Mouse (Mus musculus) forebrain, embryonic 14.5 days (tissue): ENCODE measurements at regions not wholly inside any gene's neighbourhood (a gene's known extent, or its start where the extent isn't known, plus 50 kb on each side); places are given as distances from the start of the nearest gene placed in this dataset.

Source experiments
- ATAC-seq: fragments of 200-750 bp; cut with Nextera tagmentation; 2 replicates; pipeline ENCODE4 v1.8.0; 2017; ENCODE audit warnings: mild to moderate bottlenecking, moderate library complexity
- DNase-seq: peaks from one replicate; pipeline ENCODE4 v3.0.0-alpha.2; 2015; ENCODE audit warnings: low spot score
- H3K27ac ChIP-seq: fragments of 300-500 bp; sonication (generic); 2 replicates; pipeline ENCODE4 v1.5.1; 2014; ENCODE audit warnings: low read depth, mild to moderate bottlenecking, control low read depth, low read length, moderate library complexity
- H3K27me3 ChIP-seq: fragments of 300-500 bp; sonication (generic); replicated peaks from 2 replicates; pipeline ENCODE4 v1.6.1; 2014; ENCODE audit warnings: low read length, control low read depth, mixed read lengths; ENCODE audit not compliant: control insufficient read depth, insufficient read depth
- H3K36me3 ChIP-seq: fragments of 300-500 bp; sonication (generic); 2 replicates; pipeline ENCODE4 v1.6.1; 2014; ENCODE audit warnings: low read length, control low read depth; ENCODE audit not compliant: control insufficient read depth, insufficient read depth
- H3K4me1 ChIP-seq: fragments of 300-500 bp; sonication (generic); 2 replicates; pipeline ENCODE4 v1.6.1; 2014; ENCODE audit warnings: antibody characterized with exemption, low read length, control low read depth; ENCODE audit not compliant: control insufficient read depth, insufficient read depth
- H3K4me2 ChIP-seq: fragments of 300-500 bp; sonication (generic); 2 replicates; pipeline ENCODE4 v1.6.1; 2014; ENCODE audit warnings: mild to moderate bottlenecking, control low read depth, low read length
- H3K4me3 ChIP-seq: fragments of 300-500 bp; sonication (generic); 2 replicates; pipeline ENCODE4 v1.5.1; 2014; ENCODE audit warnings: low read depth, low read length, control low read depth
- H3K9ac ChIP-seq: fragments of 300-500 bp; sonication (generic); 2 replicates; pipeline ENCODE4 v1.6.1; 2014; ENCODE audit warnings: mild to moderate bottlenecking, low read length, control low read depth, moderate library complexity
- H3K9me3 ChIP-seq: fragments of 300-500 bp; sonication (generic); replicated peaks from 2 replicates; pipeline ENCODE4 v1.6.1; 2016; ENCODE audit warnings: low read length, control low read depth, mixed read lengths; ENCODE audit not compliant: control insufficient read depth
- WGBS: fragments of 180-500 bp; shearing (Covaris S2); extraction: QIAGEN DNeasy Blood & Tissue Kit; methylation state at CpG from one replicate; pipeline ENCODE4 v1.1.7; 2014; 5-methylcytosine and 5-hydroxymethylcytosine counted together

DNA sequence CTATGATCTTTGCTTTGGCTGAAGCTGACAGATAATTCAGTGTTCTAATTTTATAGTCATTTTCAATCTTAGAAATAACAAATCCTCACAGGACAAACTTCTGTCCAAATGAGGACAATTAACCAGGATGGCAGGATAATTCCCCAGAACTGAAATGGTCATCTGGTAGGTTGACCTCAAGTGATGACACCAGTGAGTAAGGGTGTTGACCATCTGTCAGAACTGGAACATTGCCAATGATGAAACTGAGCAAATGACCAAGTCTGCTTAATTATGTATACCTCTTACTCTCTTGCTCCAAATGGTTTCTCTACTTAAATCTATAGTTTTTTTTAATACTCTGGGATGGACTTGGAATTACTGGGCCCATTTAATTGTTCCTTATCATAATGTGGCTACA lies 1336.9 kb upstream of the Tenm3 start:
- H3K36me3 ChIP-seq, result no peaks in the 10 kb centered on the region
- no peak overlapping the region for H3K27ac ChIP-seq
- H3K9ac ChIP-seq, result no peak overlapping the region
- H3K4me1 ChIP-seq, result no peaks in the 10 kb centered on the region
- no peaks in the 10 kb centered on the region for H3K9me3 ChIP-seq
- no peaks in the 10 kb centered on the region for H3K27me3 ChIP-seq
- no peak overlapping the region for H3K4me2 ChIP-seq
- ATAC-seq (no peak), DNase-seq (no peak)
- no peak overlapping the region for H3K4me3 ChIP-seq

- H3K9ac ChIP-seq, result no peak overlapping the region
- H3K36me3 ChIP-seq, result no peaks in the 10 kb centered on the region
- WGBS, result 73% methylated on average over 2 of the region's 2 CpGs
- no peak overlapping the region for H3K27ac ChIP-seq
- ATAC-seq (0 out of 2 replicates have a peak, but pooled peaks have one; percentile 54), DNase-seq (peak; percentile 31)
- no peaks in the 10 kb centered on the region for H3K9me3 ChIP-seq
- H3K27me3 ChIP-seq, result no peaks in the 10 kb centered on the region
- H3K4me3 ChIP-seq, result no peak overlapping the region
- no peak overlapping the region for H3K4me2 ChIP-seq
- H3K4me1 ChIP-seq, result no peaks in the 10 kb centered on the region
Measured at GRCm38 (mm10) chr8:50164773-50165454, 1321.2 kb upstream of the Tenm3 start.

DNA sequence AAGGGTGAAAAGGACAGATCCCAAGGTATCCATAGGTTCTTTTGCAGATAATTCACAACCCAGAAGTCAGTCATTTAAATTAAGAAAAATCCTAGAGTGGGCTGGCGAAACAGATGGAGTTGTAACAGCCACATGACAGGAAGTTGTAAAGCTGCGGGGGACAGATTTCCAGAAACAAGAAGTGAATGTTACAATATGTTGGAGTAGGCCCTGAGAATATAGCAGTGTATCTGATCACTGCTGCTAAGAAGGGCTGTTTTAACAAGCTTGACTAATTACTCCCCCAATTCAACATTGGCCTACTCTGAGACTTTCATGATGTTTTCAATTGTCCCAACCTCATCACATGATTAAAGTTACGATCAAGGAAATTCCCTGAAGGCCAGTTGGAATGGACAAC lies 1317.3 kb upstream of the Tenm3 start:
- no peak overlapping the region for H3K4me2 ChIP-seq
- H3K4me3 ChIP-seq, result no peak overlapping the region
- 86% methylated on average over 3 of the region's 3 CpGs for WGBS
- H3K4me1 ChIP-seq, result no peaks in the 10 kb centered on the region
- no peaks in the 10 kb centered on the region for H3K27me3 ChIP-seq
- no peaks in the 10 kb centered on the region for H3K9me3 ChIP-seq
- DNase-seq (no peak), ATAC-seq (no peak)
- no peaks in the 10 kb centered on the region for H3K36me3 ChIP-seq
- H3K27ac ChIP-seq, result no peak overlapping the region
- no peak overlapping the region for H3K9ac ChIP-seq

GRCm38 (mm10) chr8:50160326-50160725 lies 1316.6 kb upstream of the Tenm3 start:
- Histone ChIP-seq H3K4me1 (no peaks in the 10 kb centered on the region), H3K9me3 (no peaks in the 10 kb centered on the region), H3K36me3 (no peaks in the 10 kb centered on the region), H3K27me3 (no peaks in the 10 kb centered on the region), H3K4me2 (no peak overlapping the region), H3K4me3 (no peak overlapping the region), H3K27ac (no peak overlapping the region), H3K9ac (no peak overlapping the region)
- ATAC-seq, result peak; percentile 42; the same call in 1 of the 2 replicates
- DNase-seq, result peak; percentile 25
- 66% methylated on average over 5 of the region's 5 CpGs for WGBS

DNA sequence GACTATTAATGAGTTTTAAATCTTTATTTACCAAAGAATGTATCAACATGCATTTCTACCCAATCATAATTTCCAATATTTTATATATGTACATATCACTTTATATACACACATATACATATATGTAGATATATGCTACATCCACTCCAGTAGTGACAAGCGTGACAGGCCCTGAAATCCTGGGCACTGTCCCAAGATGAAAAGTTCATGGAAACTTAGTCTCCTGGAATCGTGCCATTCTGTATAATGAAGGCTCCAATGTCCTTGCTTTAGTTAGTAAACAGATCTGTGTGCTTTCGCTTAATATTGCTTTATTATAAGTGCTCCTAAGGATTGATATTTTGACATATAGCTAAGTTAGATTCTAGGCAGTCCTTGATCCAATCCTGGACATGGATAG lies 1296.1 kb upstream of the Tenm3 start:
- no peak for ATAC-seq
- H3K27me3 ChIP-seq, result no peaks in the 10 kb centered on the region

DNA sequence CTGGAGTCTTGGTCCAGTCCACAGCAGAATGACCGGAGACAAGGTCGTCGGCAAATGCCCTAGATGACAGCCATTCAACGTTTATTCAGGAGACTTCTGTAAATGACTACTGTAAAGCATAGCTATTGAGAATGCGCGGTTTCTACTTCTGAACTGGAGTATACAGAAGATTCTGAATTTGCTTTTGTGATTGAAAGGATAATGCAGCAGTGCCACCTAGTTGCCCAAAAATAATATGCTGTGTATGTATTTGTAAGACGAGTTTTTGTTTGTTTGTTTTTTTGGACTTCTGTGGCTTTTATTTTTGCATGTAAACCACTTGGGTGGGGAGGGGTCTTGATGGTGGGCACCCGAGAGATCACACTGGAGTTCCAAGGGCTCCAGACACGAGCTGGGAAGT lies 1276.3 kb upstream of the Tenm3 start:
- Histone ChIP-seq H3K36me3 (no peaks in the 10 kb centered on the region), H3K4me3 (no peak overlapping the region), H3K27me3 (no peaks in the 10 kb centered on the region), H3K4me1 (no peaks in the 10 kb centered on the region), H3K27ac (no peak overlapping the region), H3K9me3 (no peaks in the 10 kb centered on the region), H3K9ac (no peak overlapping the region), H3K4me2 (no peak overlapping the region)
- 85% methylated on average over 9 of the region's 9 CpGs for WGBS
- ATAC-seq, result no peak
- DNase-seq, result peak; percentile 37

More for the DNA sequence above, 1296.1 kb upstream of the Tenm3 start:
- no peak for DNase-seq
- no peaks in the 10 kb centered on the region for H3K4me1 ChIP-seq
- H3K4me3 ChIP-seq, result no peak overlapping the region
- no peak overlapping the region for H3K27ac ChIP-seq
- 82% methylated on average over 3 of the region's 3 CpGs for WGBS
- H3K9ac ChIP-seq, result no peak overlapping the region
- H3K4me2 ChIP-seq, result no peak overlapping the region
- no peaks in the 10 kb centered on the region for H3K36me3 ChIP-seq
- H3K9me3 ChIP-seq, result no peaks in the 10 kb centered on the region

DNA sequence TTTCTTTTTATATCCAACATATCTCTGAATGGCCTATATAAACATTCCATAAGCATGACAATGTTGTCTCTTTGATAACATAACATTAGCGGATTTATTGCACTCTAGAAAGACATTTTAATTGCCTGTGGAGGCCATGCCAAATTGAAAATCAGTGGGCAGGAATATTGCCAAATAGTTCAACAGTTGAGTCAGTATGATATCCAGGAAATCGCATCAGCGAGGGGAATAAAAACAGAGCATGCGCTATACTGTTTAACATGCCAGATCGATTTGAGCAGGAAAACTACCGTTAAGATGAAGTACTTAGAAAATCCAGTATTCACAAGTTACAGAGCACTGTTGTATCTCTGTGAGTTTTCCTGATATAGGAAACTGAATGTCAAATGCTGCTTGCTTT lies 1238.6 kb upstream of the Tenm3 start:
- H3K4me3 ChIP-seq, result no peak overlapping the region
- no peaks in the 10 kb centered on the region for H3K36me3 ChIP-seq
- peak; percentile 76 for DNase-seq
- H3K27me3 ChIP-seq, result no peaks in the 10 kb centered on the region
- no peak overlapping the region for H3K27ac ChIP-seq
- 0 out of 2 replicates have a peak overlapping the region, but pooled peaks have one; percentile 1 for H3K4me2 ChIP-seq
- H3K9ac ChIP-seq, result no peak overlapping the region
- WGBS, result 49% methylated on average over 6 of the region's 6 CpGs
- ATAC-seq, result peak; percentile 57; the same call in 1 of the 2 replicates
- H3K9me3 ChIP-seq, result no peaks in the 10 kb centered on the region
- H3K4me1 ChIP-seq, result no peaks in the 10 kb centered on the region

GRCm38 (mm10) chr8:50037096-50037495 lies 1193.3 kb upstream of the Tenm3 start:
- no peak overlapping the region for H3K4me2 ChIP-seq
- WGBS, result 75% methylated on average over 2 of the region's 2 CpGs
- H3K27ac ChIP-seq, result no peak overlapping the region
- H3K4me1 ChIP-seq, result no peaks in the 10 kb centered on the region
- no peaks in the 10 kb centered on the region for H3K27me3 ChIP-seq
- no peak for ATAC-seq
- H3K36me3 ChIP-seq, result no peaks in the 10 kb centered on the region
- H3K4me3 ChIP-seq, result no peak overlapping the region
- no peak overlapping the region for H3K9ac ChIP-seq
- H3K9me3 ChIP-seq, result no peaks in the 10 kb centered on the region
- no peak for DNase-seq

DNA sequence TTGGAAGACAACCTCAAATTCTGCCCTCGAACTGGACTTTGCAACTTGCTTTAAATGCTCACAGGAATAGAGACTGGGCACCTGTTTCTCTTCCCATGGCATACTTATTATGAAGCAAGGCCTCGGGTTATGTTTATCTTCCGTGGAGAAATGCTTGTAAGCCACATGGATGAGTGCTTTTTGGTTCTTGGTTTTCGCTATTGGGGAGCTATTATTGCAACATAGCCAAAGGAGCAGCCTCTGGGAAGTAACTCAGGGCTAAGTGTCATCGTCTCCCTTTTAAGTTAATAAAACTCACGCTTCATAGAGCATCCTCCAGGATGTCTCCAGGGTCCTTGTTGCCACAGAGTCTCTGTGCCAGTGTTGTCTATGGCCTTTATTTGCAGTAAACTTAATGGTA lies 1183.8 kb upstream of the Tenm3 start:
- H3K4me3 ChIP-seq, result no peak overlapping the region
- no peaks in the 10 kb centered on the region for H3K4me1 ChIP-seq
- H3K36me3 ChIP-seq, result no peaks in the 10 kb centered on the region
- ATAC-seq (no peak), DNase-seq (no peak)
- 83% methylated on average over 6 of the region's 6 CpGs for WGBS
- no peak overlapping the region for H3K9ac ChIP-seq
- no peaks in the 10 kb centered on the region for H3K27me3 ChIP-seq
- H3K27ac ChIP-seq, result no peak overlapping the region
- H3K4me2 ChIP-seq, result no peak overlapping the region
- no peaks in the 10 kb centered on the region for H3K9me3 ChIP-seq
